Mouse (Mus musculus) MEL (cell line): ENCODE data around the gene Pawr.

Experiments
- CTCF ChIP-seq, 3 experiments: IDR thresholded peaks in 2 of 3; conservative IDR thresholded peaks in 1 of 3; 2 replicates each; pipeline ENCODE4 v1.5.1; 2011 to 2012; ENCODE audit warnings: low read length in 3 of 3, low read depth in 2 of 3, mild to moderate bottlenecking in 2 of 3, improper control_type of control experiment in 1 of 3, inconsistent platforms in 1 of 3, mixed read lengths in 1 of 3, moderate library complexity in 1 of 3; ENCODE audit not compliant: control insufficient read depth in 1 of 3, insufficient read depth in 1 of 3, poor library complexity in 1 of 3, severe bottlenecking in 1 of 3
- EP300 ChIP-seq, 2 experiments: IDR thresholded peaks; 2 replicates each; pipeline ENCODE4 v1.6.1; 2011; ENCODE audit warnings: improper control_type of control experiment in 2 of 2, low read length in 2 of 2, low read depth in 1 of 2, mild to moderate bottlenecking in 1 of 2
- GABPA ChIP-seq: IDR thresholded peaks from 2 replicates; pipeline ENCODE4 v1.6.1; 2012; ENCODE audit warnings: low read depth, mild to moderate bottlenecking, inconsistent platforms, low read length, improper control_type of control experiment, moderate library complexity
- HCFC1 ChIP-seq: IDR thresholded peaks from 2 replicates; pipeline ENCODE4 v1.6.1; 2012; ENCODE audit warnings: low read depth, mild to moderate bottlenecking, inconsistent platforms, low read length, improper control_type of control experiment, moderate library complexity
- MAFK ChIP-seq: IDR thresholded peaks from 2 replicates; pipeline ENCODE4 v1.6.1; 2011; ENCODE audit warnings: low read depth, mild to moderate bottlenecking, low read length, improper control_type of control experiment, borderline replicate concordance
- MAX ChIP-seq: IDR thresholded peaks from 2 replicates; pipeline ENCODE4 v1.6.1; 2011; ENCODE audit warnings: low read length, improper control_type of control experiment
- POLR2A ChIP-seq, 2 experiments: IDR thresholded peaks; 2 replicates each; pipeline ENCODE4 v1.6.1; 2011 to 2012; ENCODE audit warnings: low read length in 2 of 2, mild to moderate bottlenecking in 2 of 2, control low read depth in 1 of 2, improper control_type of control experiment in 1 of 2, low read depth in 1 of 2, moderate library complexity in 1 of 2; ENCODE audit not compliant: control insufficient read depth in 1 of 2, insufficient read depth in 1 of 2, poor library complexity in 1 of 2
- UBTF ChIP-seq: IDR thresholded peaks from 2 replicates; pipeline ENCODE4 v1.6.1; 2012; ENCODE audit warnings: low read depth, mild to moderate bottlenecking, inconsistent platforms, low read length, improper control_type of control experiment, moderate library complexity, borderline replicate concordance; ENCODE audit not compliant: insufficient read depth
- USF1 ChIP-seq: IDR thresholded peaks from 2 replicates; pipeline ENCODE4 v1.6.1; 2014; ENCODE audit warnings: low read depth, mild to moderate bottlenecking, inconsistent platforms, low read length, improper control_type of control experiment, moderate library complexity

GRCm38 (mm10) chr10:108378062-108378461 lies 46.1 kb downstream of the Pawr start:
- TF ChIP-seq MAX = no peak
- no peak for TF ChIP-seq EP300 (IDR thresholded peaks at IDR 0.05; ENCODE audit: low read depth in 1 of 2, low read length in 2 of 2)
- no peak for TF ChIP-seq UBTF
- no peak for TF ChIP-seq GABPA
- TF ChIP-seq CTCF (IDR thresholded peaks at IDR 0.05 in 2 of 3, conservative IDR thresholded peaks at IDR 0.05 in 1 of 3; ENCODE audit: control insufficient read depth in 1 of 3, insufficient read depth in 1 of 3, low read depth in 2 of 3, low read length in 3 of 3, poor library complexity in 1 of 3, severe bottlenecking in 1 of 3) = no peak
- no peak for TF ChIP-seq POLR2A (IDR thresholded peaks at IDR 0.05; ENCODE audit: control insufficient read depth in 1 of 2, insufficient read depth in 1 of 2, low read depth in 1 of 2, low read length in 2 of 2, poor library complexity in 1 of 2)
- no peak for TF ChIP-seq HCFC1
- TF ChIP-seq USF1 = no peak
- TF ChIP-seq MAFK = no peak
